Mouse (Mus musculus) kidney, embryonic 15.5 days (tissue): Measurements from ENCODE around the gene Tgfbr3. TPM values are rescaled to one million over a fixed set of nuclear protein-coding genes. Genes with fewer than 3 reads are reported as not detected.

ENCODE experiments used
- ATAC-seq: fragments of 200-750 bp; cut with Nextera tagmentation; replicated peaks from 2 replicates; pipeline ENCODE4 v1.8.0; 2017; ENCODE audit warnings: moderate TSS enrichment; ENCODE audit not compliant: low FRiP score
- H3K27ac ChIP-seq: fragments of 300-500 bp; sonication (generic); 2 replicates; pipeline ENCODE4 v1.5.1; 2015; ENCODE audit warnings: mild to moderate bottlenecking, inconsistent platforms
- H3K27me3 ChIP-seq: fragments of 300-500 bp; sonication (generic); 2 replicates; pipeline ENCODE4 v1.6.1; 2015; ENCODE audit warnings: inconsistent platforms
- H3K36me3 ChIP-seq: fragments of 300-500 bp; sonication (generic); 2 replicates; pipeline ENCODE4 v1.6.1; 2015; ENCODE audit warnings: inconsistent platforms
- H3K4me1 ChIP-seq: fragments of 300-500 bp; sonication (generic); 2 replicates; pipeline ENCODE4 v1.6.1; 2015; ENCODE audit warnings: inconsistent platforms
- H3K4me2 ChIP-seq: fragments of 300-500 bp; sonication (generic); 2 replicates; pipeline ENCODE4 v1.6.1; 2015; ENCODE audit warnings: moderate library complexity, mild to moderate bottlenecking, inconsistent platforms
- H3K4me3 ChIP-seq: fragments of 300-500 bp; sonication (generic); replicated peaks from 2 replicates; pipeline ENCODE4 v1.5.1; 2015; ENCODE audit warnings: mild to moderate bottlenecking, inconsistent platforms
- H3K9ac ChIP-seq: fragments of 300-500 bp; sonication (generic); 2 replicates; pipeline ENCODE4 v1.6.1; 2015; ENCODE audit warnings: mild to moderate bottlenecking, inconsistent platforms
- H3K9me3 ChIP-seq: fragments of 300-500 bp; sonication (generic); replicated peaks from 2 replicates; pipeline ENCODE4 v1.6.1; 2016; ENCODE audit warnings: inconsistent platforms
- WGBS: fragments of 180-500 bp; shearing (Covaris S2); methylation state at CpG from one replicate; pipeline ENCODE4 v1.1.7; 2015; ENCODE audit warnings: mixed read lengths; 5-methylcytosine and 5-hydroxymethylcytosine counted together
- polyA plus RNA-seq: library from polyadenylated mRNA; unstranded; fragments of >200 nt; fragmentation: Nextera tagmentation; extraction: Ambion mirVana; gene quantifications from 2 replicates; pipeline ENCODE4 v1.2.1, GENCODE M21; 2015

The Tgfbr3 gene
- polyA plus RNA-seq, 1 experiment from 2014 or later = 19.8 TPM

DNA sequence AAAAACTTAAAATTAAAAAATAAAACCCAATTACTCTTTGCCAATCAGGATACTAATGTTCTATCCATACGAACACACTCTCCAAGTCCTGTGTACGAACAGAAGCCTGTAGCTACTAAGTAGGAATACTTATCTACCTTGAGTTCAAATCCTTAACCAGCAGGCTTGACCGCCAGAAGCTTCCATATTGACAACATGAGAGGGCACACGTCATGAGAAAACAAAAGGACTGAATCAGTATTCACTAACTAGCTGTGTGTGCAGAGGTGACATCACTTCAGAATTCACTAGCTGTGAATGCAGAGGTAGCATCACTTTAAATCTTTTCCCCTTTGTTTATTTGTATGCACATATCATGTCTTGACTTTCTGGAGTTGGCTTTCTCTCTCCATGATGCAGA lies 4.6 kb upstream of the Tgfbr3 start:
- no peak for ATAC-seq
- no peak overlapping the region for H3K4me2 ChIP-seq
- H3K9ac ChIP-seq = no peak overlapping the region
- no peak overlapping the region for H3K4me3 ChIP-seq
- H3K36me3 ChIP-seq = no peaks in the 10 kb centered on the region
- H3K27ac ChIP-seq = no peak overlapping the region
- WGBS = 94% methylated on average over 4 of the region's 4 CpGs
- peaks cover 14% of the 10 kb centered on the region; the same call in 1 of the 2 replicates for H3K27me3 ChIP-seq
- no peaks in the 10 kb centered on the region for H3K9me3 ChIP-seq
- peaks cover 19% of the 10 kb centered on the region for H3K4me1 ChIP-seq

DNA sequence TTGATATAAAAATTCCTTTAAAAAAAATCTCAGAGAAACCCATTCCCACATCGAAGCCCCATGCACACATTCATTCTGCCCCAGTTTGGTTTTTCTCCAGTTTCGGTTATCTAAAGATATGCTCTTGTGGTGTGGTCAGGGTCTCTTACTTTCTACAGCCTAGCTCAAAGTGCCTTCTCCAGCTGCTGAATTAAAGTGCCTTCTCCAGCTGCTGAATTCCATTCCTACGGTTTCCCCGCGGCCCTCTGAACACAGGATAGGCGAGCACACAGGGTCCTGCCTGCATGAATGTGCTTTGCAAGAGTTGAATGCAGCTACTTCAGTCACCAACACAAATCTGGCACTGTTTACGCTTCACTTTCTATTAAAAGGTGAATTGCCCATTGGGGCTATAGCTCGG lies 557 bp upstream of the Tgfbr3 start:
- no peaks in the 10 kb centered on the region for H3K36me3 ChIP-seq
- peak overlapping the region; percentile 93; the same call in 1 of the 2 replicates for H3K27ac ChIP-seq
- 38% methylated on average over 8 of the region's 8 CpGs for WGBS
- peaks cover 23% of the 10 kb centered on the region for H3K27me3 ChIP-seq
- no peak for ATAC-seq
- H3K4me1 ChIP-seq = peaks cover 21% of the 10 kb centered on the region
- H3K9ac ChIP-seq = no peak overlapping the region
- H3K4me3 ChIP-seq = peak overlapping the region; percentile 81
- no peaks in the 10 kb centered on the region for H3K9me3 ChIP-seq
- peak overlapping the region; percentile 90 for H3K4me2 ChIP-seq

DNA sequence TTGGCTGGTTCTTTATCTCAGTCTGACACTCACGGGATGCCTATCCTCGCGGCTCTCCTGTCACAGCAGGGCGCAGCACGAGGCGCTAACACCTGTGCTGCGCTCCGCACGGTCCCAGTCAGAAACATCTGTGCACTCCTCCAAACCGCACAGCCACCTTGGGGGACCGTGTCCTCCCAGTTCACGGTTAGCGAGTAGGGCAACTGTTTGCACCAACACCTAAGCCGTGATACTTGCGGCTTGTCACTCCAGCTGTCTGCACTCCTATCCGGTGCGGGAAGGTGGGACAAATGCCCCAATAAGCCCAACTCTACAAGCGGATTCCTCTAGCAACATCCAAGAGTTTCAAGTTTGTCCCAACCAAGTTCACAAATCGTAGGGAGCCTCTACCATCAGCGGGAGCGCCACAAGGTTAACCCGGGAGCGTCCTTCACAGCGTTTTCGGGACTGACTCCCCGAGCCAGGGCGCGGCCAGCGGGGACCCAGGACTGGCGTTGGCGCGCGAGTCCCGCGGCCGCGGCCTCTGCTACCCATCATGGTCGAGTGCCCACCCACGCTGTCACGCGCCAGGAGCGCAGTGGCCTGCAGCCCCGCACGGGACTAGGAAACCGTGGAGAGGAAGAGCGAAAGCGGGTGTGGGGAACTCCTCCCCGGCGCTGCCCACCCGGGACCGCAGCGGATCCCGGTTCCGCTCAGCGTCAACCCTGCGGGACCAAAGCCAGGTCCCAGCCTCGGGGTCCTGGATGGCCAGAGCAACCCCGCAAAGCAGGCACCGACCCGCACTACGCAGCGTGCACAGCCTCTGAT lies 799 bp downstream of the Tgfbr3 start:
- WGBS = under 1% methylated on average over 62 of the region's 62 CpGs

DNA sequence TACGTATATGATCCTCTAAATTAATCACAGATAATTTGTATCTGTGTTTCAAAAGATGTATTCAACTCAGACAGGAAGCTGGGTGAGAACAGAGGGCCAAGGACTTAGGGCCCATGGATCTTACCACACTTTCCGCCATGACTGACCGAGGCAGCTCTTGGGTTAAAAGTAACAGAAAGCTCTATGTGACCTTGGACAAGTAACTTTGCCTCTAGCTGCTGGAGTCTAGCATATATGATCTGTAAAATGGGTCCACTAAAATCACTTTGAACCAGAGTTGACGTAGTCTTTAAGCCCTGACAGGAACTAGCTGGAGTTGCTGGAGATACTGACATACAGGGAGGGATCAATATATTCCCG lies 1.5 kb downstream of the Tgfbr3 start:
- H3K4me2 ChIP-seq = peak overlapping the region; percentile 90
- H3K27me3 ChIP-seq = peaks cover 23% of the 10 kb centered on the region
- no peaks in the 10 kb centered on the region for H3K36me3 ChIP-seq
- no peaks in the 10 kb centered on the region for H3K9me3 ChIP-seq
- no peak overlapping the region for H3K27ac ChIP-seq
- 53% methylated on average over 5 of the region's 5 CpGs for WGBS
- ATAC-seq = no peak
- H3K4me1 ChIP-seq = peaks cover 25% of the 10 kb centered on the region
- H3K9ac ChIP-seq = peak overlapping the region; percentile 80
- peak overlapping the region; percentile 81 for H3K4me3 ChIP-seq

More for the DNA sequence above, 799 bp downstream of the Tgfbr3 start:
- H3K4me1 ChIP-seq = peaks cover 21% of the 10 kb centered on the region
- peaks cover 23% of the 10 kb centered on the region for H3K27me3 ChIP-seq
- peak overlapping the region; percentile 90 for H3K4me2 ChIP-seq
- ATAC-seq = peak; percentile 44; the same call in 1 of the 2 replicates
- H3K36me3 ChIP-seq = no peaks in the 10 kb centered on the region
- H3K4me3 ChIP-seq = peak overlapping the region; percentile 81
- H3K27ac ChIP-seq = peak overlapping the region; percentile 93
- H3K9me3 ChIP-seq = no peaks in the 10 kb centered on the region
- peak overlapping the region; percentile 80 for H3K9ac ChIP-seq

DNA sequence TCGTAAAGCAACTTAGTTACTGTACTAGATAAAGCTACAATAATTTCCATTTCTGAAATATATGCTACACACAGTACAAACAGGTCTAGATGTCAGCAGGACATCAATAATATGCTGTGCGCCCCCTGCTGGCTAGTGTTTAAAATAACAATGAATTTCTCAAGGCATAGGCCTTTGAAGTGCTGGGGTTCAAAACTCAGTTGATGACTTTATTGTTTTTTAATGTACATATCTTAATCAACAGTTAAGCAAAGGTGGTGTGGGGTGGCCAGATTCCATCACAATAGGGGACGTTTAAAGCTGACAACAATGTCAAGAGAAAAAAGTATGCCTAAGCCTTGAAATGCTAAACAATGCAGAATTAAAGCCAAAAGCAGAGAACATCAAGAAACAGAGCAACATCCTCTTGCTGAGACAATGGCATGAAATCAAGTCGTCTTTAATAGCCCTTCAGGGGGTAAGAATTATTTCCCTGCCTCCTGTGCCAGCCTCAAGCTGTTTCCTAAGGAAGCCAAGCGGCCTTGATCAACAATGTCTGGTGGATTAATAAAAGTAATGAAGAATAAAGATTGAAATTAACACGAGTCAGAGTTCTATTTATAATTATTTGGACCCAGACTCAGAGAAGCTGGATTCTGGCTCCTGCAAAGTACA lies 2.0 kb downstream of the Tgfbr3 start:
- Histone ChIP-seq H3K9me3 (no peaks in the 10 kb centered on the region), H3K4me3 (peak overlapping the region; percentile 81), H3K9ac (no peak overlapping the region), H3K4me2 (peak overlapping the region; percentile 90), H3K36me3 (no peaks in the 10 kb centered on the region), H3K27me3 (peaks cover 22% of the 10 kb centered on the region), H3K27ac (no peak overlapping the region), H3K4me1 (peaks cover 25% of the 10 kb centered on the region)
- ATAC-seq = no peak
- WGBS = 29% methylated on average over 6 of the region's 6 CpGs

DNA sequence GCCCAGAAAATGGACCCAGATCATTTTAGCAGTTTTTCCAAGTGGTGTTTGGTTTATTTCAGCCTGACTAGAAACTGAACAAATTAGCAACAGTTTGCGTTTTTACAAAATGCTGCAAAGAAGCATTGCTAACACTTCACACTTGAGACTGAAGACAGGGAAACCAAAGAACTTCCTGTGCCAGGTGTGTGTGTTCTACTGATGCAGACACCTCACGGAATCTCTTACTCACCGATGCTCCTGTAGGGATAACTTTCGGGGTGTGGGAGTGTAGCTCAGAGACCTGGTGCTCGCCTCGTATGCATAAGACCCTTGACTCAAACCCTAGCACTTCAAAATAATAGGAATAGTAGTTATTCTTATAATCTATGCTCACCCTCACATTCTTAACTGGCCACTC lies 3.9 kb downstream of the Tgfbr3 start:
- no peak overlapping the region for H3K27ac ChIP-seq
- no peak for ATAC-seq
- H3K36me3 ChIP-seq = no peaks in the 10 kb centered on the region
- WGBS = 78% methylated on average over 6 of the region's 6 CpGs
- peaks cover 25% of the 10 kb centered on the region for H3K4me1 ChIP-seq
- no peak overlapping the region for H3K4me3 ChIP-seq
- peaks cover 16% of the 10 kb centered on the region for H3K27me3 ChIP-seq
- no peak overlapping the region for H3K4me2 ChIP-seq
- H3K9me3 ChIP-seq = no peaks in the 10 kb centered on the region
- H3K9ac ChIP-seq = no peak overlapping the region

DNA sequence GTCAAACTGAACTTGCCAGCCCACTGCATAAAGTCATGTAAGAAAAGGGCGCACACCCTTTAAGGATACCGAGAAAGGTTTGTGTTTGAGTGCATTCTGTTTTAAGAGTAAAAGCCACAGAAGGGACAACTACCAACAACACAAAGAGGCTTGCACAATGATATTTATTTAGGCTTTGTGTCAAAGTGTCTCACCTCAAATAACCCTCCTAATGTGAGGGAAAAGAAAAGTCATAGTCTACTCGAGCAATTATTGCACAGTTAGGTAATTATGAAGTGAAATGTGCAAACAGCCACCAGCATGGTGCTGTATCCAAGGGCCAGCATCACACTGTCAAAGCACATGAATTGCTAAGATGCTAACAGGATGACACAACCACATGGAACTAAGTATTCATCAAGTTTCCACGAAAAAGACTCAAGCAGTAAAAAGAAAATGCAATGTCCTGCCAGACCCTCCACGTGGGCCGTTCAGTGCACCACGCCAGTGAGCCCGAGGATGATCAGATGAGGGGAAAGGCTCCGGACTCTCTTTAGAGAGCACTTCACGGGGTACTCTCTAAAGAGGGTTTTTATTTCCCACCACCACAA lies 5.4 kb downstream of the Tgfbr3 start:
- Histone ChIP-seq H3K4me3 (no peak overlapping the region), H3K36me3 (no peaks in the 10 kb centered on the region), H3K9me3 (no peaks in the 10 kb centered on the region), H3K4me2 (no peak overlapping the region), H3K27ac (no peak overlapping the region), H3K9ac (no peak overlapping the region), H3K4me1 (peaks cover 18% of the 10 kb centered on the region), H3K27me3 (peaks cover 10% of the 10 kb centered on the region)
- ATAC-seq = no peak
- WGBS = 72% methylated on average over 10 of the region's 10 CpGs

DNA sequence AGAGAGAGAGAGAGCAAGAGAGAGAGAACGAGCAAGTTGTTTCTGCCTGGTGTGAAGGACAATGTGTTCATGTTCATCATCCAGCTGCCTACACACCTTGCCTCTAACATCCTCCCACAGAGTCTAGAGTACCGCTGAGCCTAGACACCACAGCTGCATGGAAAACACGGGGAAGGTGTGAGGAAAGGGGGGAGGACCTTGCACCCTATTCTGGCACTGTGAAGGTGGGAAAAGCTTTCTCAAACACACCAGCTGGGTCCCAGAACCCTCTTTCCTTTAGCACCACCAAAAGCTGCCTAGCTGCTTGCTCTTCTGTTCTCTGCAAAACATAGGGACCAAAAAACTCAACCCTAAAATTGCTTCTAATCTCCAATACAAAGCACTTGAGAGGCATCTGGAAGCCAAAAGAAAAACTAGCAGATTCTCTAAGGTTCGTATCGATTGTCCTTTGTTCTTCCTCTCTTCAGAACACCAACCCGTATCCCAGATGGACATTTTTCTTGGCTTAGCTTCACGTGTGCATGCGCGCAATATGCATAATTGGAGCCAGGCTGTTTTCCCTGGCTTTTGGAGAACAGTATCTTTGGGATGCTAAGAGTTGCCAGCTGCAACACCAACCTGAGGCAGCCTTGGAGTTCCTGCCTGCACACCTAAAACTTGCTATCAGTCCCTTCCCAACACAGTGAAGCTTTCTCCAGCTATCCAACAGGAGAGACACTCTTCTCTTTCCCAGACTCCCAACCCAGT lies 6.7 kb downstream of the Tgfbr3 start:
- H3K9me3 ChIP-seq = no peaks in the 10 kb centered on the region
- no peak overlapping the region for H3K4me2 ChIP-seq
- H3K9ac ChIP-seq = no peak overlapping the region
- peaks cover 9% of the 10 kb centered on the region for H3K4me1 ChIP-seq
- no peak overlapping the region for H3K4me3 ChIP-seq
- H3K36me3 ChIP-seq = no peaks in the 10 kb centered on the region
- no peak for ATAC-seq
- no peak overlapping the region for H3K27ac ChIP-seq
- 75% methylated on average over 9 of the region's 9 CpGs for WGBS
- H3K27me3 ChIP-seq = peaks cover 2% of the 10 kb centered on the region; the same call in 1 of the 2 replicates

DNA sequence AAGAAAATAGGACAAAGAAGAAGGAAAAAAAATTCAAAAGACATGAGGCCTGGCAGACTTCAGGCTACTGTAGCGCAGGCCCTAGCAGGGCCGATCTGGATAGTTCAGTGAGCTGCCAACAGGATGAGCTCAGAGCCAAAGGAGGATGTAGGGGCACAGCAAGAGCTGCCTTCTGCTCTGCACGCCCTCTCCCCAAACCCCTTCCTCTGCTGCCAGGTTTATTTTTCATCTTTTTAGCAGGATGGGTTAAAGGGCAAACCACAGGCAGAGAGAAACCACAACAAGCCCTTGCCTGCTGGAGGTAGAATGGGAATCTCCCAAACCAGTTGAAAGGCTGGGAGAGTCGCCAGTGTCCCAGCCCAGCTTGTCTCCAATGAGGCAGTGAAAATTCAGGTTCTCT lies 10.2 kb downstream of the Tgfbr3 start:
- WGBS = 71% methylated on average over 4 of the region's 4 CpGs
- no peaks in the 10 kb centered on the region for H3K27me3 ChIP-seq
- ATAC-seq = no peak
- H3K4me2 ChIP-seq = no peak overlapping the region
- no peak overlapping the region for H3K27ac ChIP-seq
- H3K9me3 ChIP-seq = no peaks in the 10 kb centered on the region
- H3K36me3 ChIP-seq = no peaks in the 10 kb centered on the region
- no peak overlapping the region for H3K9ac ChIP-seq
- H3K4me3 ChIP-seq = no peak overlapping the region
- 0 out of 2 replicates have a peak, but pooled peaks cover 12% of the 10 kb centered on the region for H3K4me1 ChIP-seq

DNA sequence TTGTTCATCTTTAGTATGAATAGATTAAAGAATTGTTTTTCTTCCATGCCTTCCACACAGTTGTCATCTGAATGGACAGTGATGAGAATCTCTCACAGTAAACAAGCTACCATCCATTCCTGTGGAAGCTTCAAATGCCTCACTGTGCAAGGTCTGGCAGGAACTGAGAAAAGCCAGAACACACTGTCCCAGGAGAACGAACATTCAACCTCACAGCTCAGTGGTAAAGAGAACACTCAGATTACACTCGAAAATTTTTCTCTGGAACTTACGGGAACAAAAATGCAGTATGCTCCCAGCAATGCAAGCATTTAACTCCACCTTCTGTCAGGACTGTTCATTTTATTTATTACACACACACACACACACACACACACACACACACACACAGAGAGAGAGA lies 13.2 kb downstream of the Tgfbr3 start:
- 45% methylated on average over 3 of the region's 3 CpGs for WGBS
- H3K4me2 ChIP-seq = no peak overlapping the region

DNA sequence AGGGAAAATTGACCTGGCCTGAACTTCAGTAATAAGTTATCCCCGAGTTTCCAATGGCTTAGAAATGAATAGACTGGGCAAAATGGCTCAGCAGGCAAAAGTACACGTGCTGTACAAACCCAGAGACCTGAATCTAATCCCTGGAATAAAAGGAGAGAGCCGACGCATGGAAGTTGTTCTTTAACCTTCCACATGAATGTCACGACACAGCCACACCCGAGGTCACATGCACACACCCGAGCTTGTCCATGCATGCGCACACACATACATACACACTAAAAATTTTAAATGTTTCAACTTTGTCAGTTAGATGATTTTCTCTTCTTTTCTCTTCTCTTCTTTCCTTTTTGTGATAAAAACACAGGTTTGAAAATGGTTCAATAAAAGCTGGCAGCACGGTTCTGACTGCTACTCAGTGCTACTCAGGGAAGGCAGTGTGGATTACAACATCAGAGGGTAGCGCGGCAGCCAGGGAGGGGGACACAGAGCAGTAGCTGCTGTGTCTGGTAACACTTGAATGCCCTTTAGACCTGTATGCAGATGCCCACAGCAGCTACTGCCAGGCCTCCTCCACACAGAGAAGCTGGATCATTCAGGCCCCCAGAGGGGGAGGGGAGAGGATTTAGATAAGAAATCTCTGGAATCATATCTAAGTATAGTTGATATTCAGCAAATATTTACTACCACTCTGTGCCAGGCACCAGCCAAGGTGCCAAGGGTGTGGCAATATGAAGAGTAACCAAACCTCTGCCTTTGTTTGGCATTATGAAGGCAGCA lies 17.0 kb downstream of the Tgfbr3 start:
- H3K4me3 ChIP-seq = no peak overlapping the region
- H3K36me3 ChIP-seq = no peaks in the 10 kb centered on the region
- ATAC-seq = peak; percentile 53; the same call in 1 of the 2 replicates
- H3K4me2 ChIP-seq = no peak overlapping the region
- H3K4me1 ChIP-seq = peaks cover 53% of the 10 kb centered on the region
- WGBS = 45% methylated on average over 11 of the region's 11 CpGs
- H3K9me3 ChIP-seq = no peaks in the 10 kb centered on the region
- peak overlapping the region; percentile 15; the same call in 1 of the 2 replicates for H3K27ac ChIP-seq
- no peak overlapping the region for H3K9ac ChIP-seq
- no peaks in the 10 kb centered on the region for H3K27me3 ChIP-seq

More for the DNA sequence above, 13.2 kb downstream of the Tgfbr3 start:
- Histone ChIP-seq H3K27me3 (no peaks in the 10 kb centered on the region), H3K36me3 (no peaks in the 10 kb centered on the region), H3K9me3 (no peaks in the 10 kb centered on the region), H3K9ac (no peak overlapping the region), H3K4me3 (no peak overlapping the region), H3K4me1 (peaks cover 28% of the 10 kb centered on the region), H3K27ac (no peak overlapping the region)
- no peak for ATAC-seq
